8 mouse cellular contexts compared by ENCODE assay signal in genomic region chr17:14960951-14961556, GRCm38 (mm10). TPM values are rescaled to one million over a fixed set of nuclear protein-coding genes. Genes with fewer than 3 reads are reported as not detected.
DNase-seq lines count a peak whose midpoint lies in the region; ATAC-seq and TF ChIP-seq lines count a peak whose summit lies in the region.
"Not testable (repeated sequence)": the region's sequence is repeated elsewhere in the genome, so short reads cannot be mapped to it uniquely, and the experiment has no call there.

TSS of gene Phf10 (minus strand) at chr17:14961273.

- not testable (repeated sequence) for TF ChIP-seq EP300 in liver, embryonic 14.5 days (IDR thresholded peaks at IDR 0.05; ENCODE audit: low read depth)

- WGBS in forebrain, embryonic 13.5 days: under 1% methylated on average over 26 of the region's 100 CpGs
- WGBS in liver, embryonic 14.5 days (ENCODE audit: insufficient replicate concordance): 0% methylated on average over 35 of the region's 100 CpGs

- H3ac ChIP-seq in myocyte (ENCODE audit: control insufficient read depth, insufficient read length): peak within 1 kb of the TSS; percentile 100

- peak within 1 kb of the TSS; percentile 57; the same call in 1 of the 2 replicates for H3K27ac ChIP-seq in forebrain, embryonic 13.5 days
- H3K27ac ChIP-seq in liver, embryonic 14.5 days: peak within 1 kb of the TSS; percentile 73

- TF ChIP-seq CTCF in E14TG2a.4 (conservative IDR thresholded peaks at IDR 0.05; ENCODE audit: low read length); liver, embryonic 14.5 days (IDR thresholded peaks at IDR 0.05; ENCODE audit: low read depth): not testable (repeated sequence)

- peak; percentile 79 for ATAC-seq in forebrain, embryonic 13.5 days
- peak; percentile 74 for ATAC-seq in liver, embryonic 14.5 days (ENCODE audit: insufficient read depth)

- peak within 1 kb of the TSS; percentile 95 for H3K4me2 ChIP-seq in forebrain, embryonic 13.5 days
- peak within 1 kb of the TSS; percentile 80 for H3K4me2 ChIP-seq in liver, embryonic 14.5 days (ENCODE audit: low read depth)
- peak within 1 kb of the TSS; percentile 80 for H3K4me2 ChIP-seq in myocyte (ENCODE audit: low read depth)

- TF ChIP-seq POLR2A in myocyte (IDR thresholded peaks at IDR 0.05; ENCODE audit: insufficient read length, low read depth): peak; percentile 71

- H3K79me2 ChIP-seq in myocyte (ENCODE audit: control insufficient read depth, insufficient read depth): peaks cover 45% of the 10 kb centered on the region

- peaks cover 10% of the 10 kb centered on the region for H3K4me1 ChIP-seq in E14TG2a.4 (replicated peaks; ENCODE audit: low read depth, low read length)
- H3K4me1 ChIP-seq in forebrain, embryonic 13.5 days: peaks cover 13% of the 10 kb centered on the region
- H3K4me1 ChIP-seq in liver, embryonic 14.5 days (replicated peaks; ENCODE audit: control insufficient read depth in 2 of 2, insufficient read depth in 2 of 2, low read length in 1 of 2): peaks cover 10 to 11% of the 10 kb centered on the region in 2 experiments

- H3K4me3 ChIP-seq in E14TG2a.4 (replicated peaks; ENCODE audit: low read length): peak within 1 kb of the TSS; percentile 87
- H3K4me3 ChIP-seq in forebrain, embryonic 13.5 days: peak within 1 kb of the TSS; percentile 76
- peak within 1 kb of the TSS; percentile 71 to 80 for H3K4me3 ChIP-seq in liver, embryonic 14.5 days (ENCODE audit: insufficient read depth in 1 of 2, low read depth in 2 of 2, low read length in 2 of 2)
- peak within 1 kb of the TSS; percentile 61 for H3K4me3 ChIP-seq in myocyte

- peak within 1 kb of the TSS; percentile 83 for H3K9ac ChIP-seq in forebrain, embryonic 13.5 days
- peak within 1 kb of the TSS; percentile 98 for H3K9ac ChIP-seq in liver, embryonic 14.5 days (replicated peaks)

- H3K36me3 ChIP-seq in E14TG2a.4 (ENCODE audit: insufficient read depth, low read length) (peaks cover 29% of the 10 kb centered on the region), myocyte (ENCODE audit: control insufficient read depth, insufficient read depth) (peaks cover 28% of the 10 kb centered on the region)
- not testable (repeated sequence) for H3K36me3 ChIP-seq in forebrain, embryonic 13.5 days (ENCODE audit: poor library complexity, severe bottlenecking)
- peaks cover 23% of the 10 kb centered on the region for H3K36me3 ChIP-seq in liver, embryonic 14.5 days (replicated peaks; ENCODE audit: control insufficient read depth, insufficient read depth, low read depth)

- H3K9me3 ChIP-seq in E14TG2a.4 (ENCODE audit: low read length); forebrain, embryonic 13.5 days (replicated peaks); liver, embryonic 14.5 days (ENCODE audit: control insufficient read depth, low read length): not testable (repeated sequence)

- intact Hi-C loops in heart, postnatal 10 days (cut with DNase I): not testable (repeated sequence)

- not testable (repeated sequence) for H3K27me3 ChIP-seq in E14TG2a.4 (ENCODE audit: insufficient read depth, low read length); forebrain, embryonic 13.5 days; liver, embryonic 14.5 days (ENCODE audit: control insufficient read depth, insufficient read depth, low read length); myocyte (ENCODE audit: control insufficient read depth, insufficient read depth, insufficient read length)

- peak; percentile 55 for DNase-seq in cerebellum, adult 11-12 months
- DNase-seq in heart, postnatal 10 days: peak; percentile 59 to 64
- DNase-seq in kidney, postnatal 14 days: peak; percentile 60
- DNase-seq in liver, embryonic 14.5 days (ENCODE audit: low read depth in 3 of 3, low spot score in 3 of 3): not testable (repeated sequence)
- DNase-seq in testis, postnatal 10 days (ENCODE audit: low spot score): peak; percentile 67

TF ChIP-seq in myocyte, 11 proteins besides CTCF, POLR2A, EP300 and RAD21:
- TF ChIP-seq POLR2AphosphoS2 (IDR thresholded peaks at IDR 0.05; ENCODE audit: insufficient read length, low read depth): peak; percentile 61
TF ChIP-seq in myocyte: peak in this region for 1; not testable (repeated sequence) for 10.

RNA-seq across cellular contexts. Expression of gene Phf10, which starts in this region (rescaled TPM):
- 20.5 and 22.0 TPM in 2 replicates for polyA plus RNA-seq in forebrain, embryonic 13.5 days (2015; fragmentation: Nextera tagmentation; extraction: Ambion mirVana)
- total RNA-seq in heart, postnatal 10 days (2021): 10 to 100 TPM; 60.4 to 61.3 TPM
- polyA plus RNA-seq in liver, embryonic 14.5 days (2012; rRNA removed): 52.2 and 82.6 TPM in 2 replicates
- 111 and 116 TPM in 2 replicates for polyA plus RNA-seq in liver, embryonic 14.5 days (2014; fragmentation: Nextera tagmentation; extraction: Ambion mirVana)
- polyA plus RNA-seq in myocyte (2012; fragmentation: generic; extraction: Trizol): 216 TPM
